Mouse (Mus musculus) lung, adult 2 months (tissue): Measurements from ENCODE around the gene Rspo3. TPM values are rescaled to one million over a fixed set of nuclear protein-coding genes. Genes with fewer than 3 reads are reported as not detected.

Experiments
- DNase-seq: peaks from one replicate; pipeline ENCODE4 v3.0.0; 2022
- H3K4me1 ChIP-seq: fragments of 200-500 bp; 2 replicates; pipeline ENCODE4 v1.6.1; 2011; ENCODE audit warnings: low read length; ENCODE audit not compliant: control insufficient read depth, insufficient read depth
- H3K4me3 ChIP-seq: fragments of 200-500 bp; replicated peaks from 2 replicates; pipeline ENCODE3; 2011; ENCODE audit warnings: low read depth, mild to moderate bottlenecking, control low read depth, low read length; ENCODE audit errors: extremely low read depth
- CTCF ChIP-seq: fragments of 200-500 bp; IDR thresholded peaks from 2 replicates; pipeline ENCODE4 v1.5.1; 2011; ENCODE audit warnings: mild to moderate bottlenecking, low read length, control low read depth; ENCODE audit not compliant: insufficient read depth
- POLR2A ChIP-seq: fragments of 200-500 bp; IDR thresholded peaks from 2 replicates; pipeline ENCODE4 v1.6.1; 2011; ENCODE audit warnings: low read depth, mild to moderate bottlenecking, control low read depth, low read length, borderline replicate concordance; ENCODE audit errors: extremely low read depth
- whole genome bisulfite sequencing: fragments of 180-500 bp; shearing (Covaris S2); methylation state at CpG from one replicate; pipeline ENCODE4 v1.1.7; 2018; 5-methylcytosine and 5-hydroxymethylcytosine counted together
- polyA plus RNA-seq: library from polyadenylated mRNA; depleted of rRNA; stranded (reverse); fragments of >200 nt; gene quantifications from 2 replicates; pipeline ENCODE4 v1.2.3, GENCODE M21; 2012; rRNA removed

Rspo3 gene
- 0.43 and 0.71 TPM in 2 replicates for polyA plus RNA-seq

- DNase-seq, result peak; percentile 12
- no peaks in the 10 kb centered on the region for H3K4me1 ChIP-seq
- peak within 1 kb of the TSS; percentile 21 for H3K4me3 ChIP-seq
- no peak for TF ChIP-seq POLR2A
- TF ChIP-seq CTCF, result no peak
- 1% methylated on average over 42 of the region's 44 CpGs for WGBS
Measured at GRCm38 (mm10) chr10:29535546-29536260, at the start of gene Rspo3. TSS of gene Rspo3 (minus strand) at chr10:29535867.

GRCm38 (mm10) chr10:29581940-29582339 lies 46.3 kb upstream of the Rspo3 start:
- DNase-seq, result no peak
- Histone ChIP-seq H3K4me3 (no peak overlapping the region), H3K4me1 (no peaks in the 10 kb centered on the region)
- WGBS, result 78% methylated on average over 3 of the region's 3 CpGs
- no peak for TF ChIP-seq POLR2A

- H3K4me1 ChIP-seq, result no peaks in the 10 kb centered on the region
- H3K4me3 ChIP-seq, result no peak overlapping the region
- WGBS, result 59% methylated on average over 3 of the region's 3 CpGs
- no peak for DNase-seq
- TF ChIP-seq CTCF (no peak), POLR2A (no peak)
Measured at GRCm38 (mm10) chr10:29581476-29581875, 45.8 kb upstream of the Rspo3 start.

GRCm38 (mm10) chr10:29555983-29556382 lies 20.3 kb upstream of the Rspo3 start:
- TF ChIP-seq POLR2A, result no peak
- TF ChIP-seq CTCF, result no peak

GRCm38 (mm10) chr10:29554365-29554764 lies 18.7 kb upstream of the Rspo3 start:
- DNase-seq, result no peak
- Histone ChIP-seq H3K4me3 (no peak overlapping the region), H3K4me1 (no peaks in the 10 kb centered on the region)
- TF ChIP-seq CTCF (no peak), POLR2A (no peak)
- 21% methylated on average over 2 of the region's 2 CpGs for WGBS

More at GRCm38 (mm10) chr10:29555983-29556382, 20.3 kb upstream of the Rspo3 start:
- Histone ChIP-seq H3K4me1 (no peaks in the 10 kb centered on the region), H3K4me3 (no peak overlapping the region)
- DNase-seq, result no peak
- WGBS, result 45% methylated on average over 2 of the region's 2 CpGs

- H3K4me3 ChIP-seq, result no peak overlapping the region
- no peak for DNase-seq
- WGBS, result 78% methylated on average over 3 of the region's 3 CpGs
- no peaks in the 10 kb centered on the region for H3K4me1 ChIP-seq
- TF ChIP-seq CTCF (no peak), POLR2A (no peak)
Measured at GRCm38 (mm10) chr10:29542982-29543381, 7.3 kb upstream of the Rspo3 start.

GRCm38 (mm10) chr10:29539516-29539915 lies 3.8 kb upstream of the Rspo3 start:
- Histone ChIP-seq H3K4me3 (no peak overlapping the region), H3K4me1 (no peaks in the 10 kb centered on the region)
- no peak for DNase-seq
- 59% methylated on average over 2 of the region's 2 CpGs for WGBS
- TF ChIP-seq POLR2A (no peak), CTCF (no peak)

- 74% methylated on average over 2 of the region's 2 CpGs for WGBS
- no peak for TF ChIP-seq POLR2A
- TF ChIP-seq CTCF, result no peak
- DNase-seq, result no peak
- H3K4me3 ChIP-seq, result no peak overlapping the region
- H3K4me1 ChIP-seq, result no peaks in the 10 kb centered on the region
Measured at GRCm38 (mm10) chr10:29538791-29539190, 3.1 kb upstream of the Rspo3 start.

GRCm38 (mm10) chr10:29534830-29535227 lies 838 bp downstream of the Rspo3 start:
- DNase-seq, result no peak
- TF ChIP-seq CTCF (no peak), POLR2A (no peak)
- Histone ChIP-seq H3K4me1 (no peaks in the 10 kb centered on the region), H3K4me3 (no peak overlapping the region)
- WGBS, result 4% methylated on average over 7 of the region's 7 CpGs
